Mouse (Mus musculus) ES-E14 (cell line): ENCODE results near the gene Ldlrad2. TPM values are rescaled to one million over a fixed set of nuclear protein-coding genes. Genes with fewer than 3 reads are reported as not detected.
"Not testable (repeated sequence)": the region's sequence is repeated elsewhere in the genome, so short reads cannot be mapped to it uniquely, and the experiment has no call there.

Experiments
- DNase-seq: peaks from one replicate; pipeline ENCODE4 v3.0.0-alpha.2; 2013; ENCODE audit warnings: low read depth, low spot score
- H3K27ac ChIP-seq: 2 replicates; pipeline ENCODE4 v1.5.1; 2012; ENCODE audit warnings: low read depth, mild to moderate bottlenecking, low read length, moderate library complexity, mixed read lengths; ENCODE audit not compliant: poor library complexity, insufficient read depth, severe bottlenecking
- H3K36me3 ChIP-seq: 2 replicates; pipeline ENCODE4 v1.6.1; 2012; ENCODE audit warnings: mild to moderate bottlenecking, low read length, moderate library complexity, mixed read lengths; ENCODE audit not compliant: control insufficient read depth, poor library complexity, insufficient read depth, severe bottlenecking
- H3K4me1 ChIP-seq, 2 experiments: fragments of 150-350 bp in 1 of 2; sonication (generic) in 1 of 2; 2 replicates each; pipeline ENCODE4 v1.6.1; 2012; ENCODE audit warnings: low read length in 2 of 2, mild to moderate bottlenecking in 1 of 2, mixed read lengths in 1 of 2; ENCODE audit not compliant: control insufficient read depth in 2 of 2, insufficient read depth in 2 of 2, poor library complexity in 1 of 2
- H3K4me3 ChIP-seq, 2 experiments: fragments of 150-350 bp in 1 of 2; sonication (generic) in 1 of 2; 2 replicates each; pipeline ENCODE4 v1.5.1; 2012; ENCODE audit warnings: low read length in 2 of 2, low read depth in 1 of 2, mild to moderate bottlenecking in 1 of 2, mixed read lengths in 1 of 2; ENCODE audit not compliant: insufficient read depth in 1 of 2, poor library complexity in 1 of 2, severe bottlenecking in 1 of 2
- H3K9ac ChIP-seq: 2 replicates; pipeline ENCODE4 v1.6.1; 2012; ENCODE audit warnings: low read depth, mild to moderate bottlenecking, low read length, mixed read lengths; ENCODE audit not compliant: poor library complexity, insufficient read depth, severe bottlenecking
- H3K9me3 ChIP-seq: fragments of 150-350 bp; sonication (generic); 2 replicates; pipeline ENCODE4 v1.6.1; 2012; ENCODE audit warnings: low read depth, mild to moderate bottlenecking, low read length; ENCODE audit not compliant: control insufficient read depth, insufficient read depth
- CHD2 ChIP-seq: IDR thresholded peaks from 2 replicates; pipeline ENCODE4 v1.6.1; 2014; ENCODE audit warnings: mild to moderate bottlenecking, low read depth, low read length, inconsistent platforms
- HCFC1 ChIP-seq: IDR thresholded peaks from 2 replicates; pipeline ENCODE4 v1.6.1; 2012; ENCODE audit warnings: low read length, inconsistent platforms, borderline replicate concordance; ENCODE audit not compliant: insufficient read depth
- MAFK ChIP-seq: IDR thresholded peaks from 2 replicates; pipeline ENCODE4 v1.6.1; 2014; ENCODE audit warnings: mild to moderate bottlenecking, low read depth, low read length, inconsistent platforms; ENCODE audit not compliant: insufficient read depth
- ZC3H11A ChIP-seq: IDR thresholded peaks from 2 replicates; pipeline ENCODE4 v1.6.1; 2012; ENCODE audit warnings: low read depth, mild to moderate bottlenecking, inconsistent platforms, low read length, borderline replicate concordance
- ZNF384 ChIP-seq: IDR thresholded peaks from 2 replicates; pipeline ENCODE4 v1.6.1; 2012; ENCODE audit warnings: low read depth, low read length, inconsistent platforms
- in situ Hi-C, 2 experiments: fragments of 600-800 bp; cut with MboI; formaldehyde crosslinking; loops; one replicate each; pipeline ENCODE4 v1.15.1; 2025; ENCODE audit warnings: low sequenced_read_pairs in 2 of 2, inconsistent platforms in 1 of 2; ENCODE audit not compliant: unreplicated experiment in 2 of 2
- total RNA-seq: library from RNA; depleted of rRNA; stranded (reverse); fragments of 300-350 nt; gene quantifications from 2 replicates; pipeline ENCODE4 v1.2.3, GENCODE M21; 2012

Gene Ldlrad2
- total RNA-seq, 1 experiment = not detected

- TF ChIP-seq ZNF384 = peak; percentile 71
- not testable (repeated sequence) for H3K9ac ChIP-seq, DNase-seq
Observed at GRCm38 (mm10) chr4:137589095-137589494, 14.7 kb upstream of the Ldlrad2 start.

GRCm38 (mm10) chr4:137581815-137582214 lies 7.4 kb upstream of the Ldlrad2 start:
- no peak overlapping the region for H3K4me3 ChIP-seq
- no peak for TF ChIP-seq HCFC1
- TF ChIP-seq CHD2 = no peak
- in situ Hi-C loops = no loop called here
- DNase-seq = no peak
- no peak overlapping the region for H3K9ac ChIP-seq
- no peaks in the 10 kb centered on the region for H3K9me3 ChIP-seq
- H3K4me1 ChIP-seq = peaks cover 0 to 5% of the 10 kb centered on the region in 2 experiments; a peak in 1 of 4 replicates
- H3K36me3 ChIP-seq = no peaks in the 10 kb centered on the region
- no peak overlapping the region for H3K27ac ChIP-seq

More at GRCm38 (mm10) chr4:137589095-137589494, 14.7 kb upstream of the Ldlrad2 start:
- H3K27ac ChIP-seq, H3K9me3 ChIP-seq, in situ Hi-C loops, H3K4me3 ChIP-seq, H3K4me1 ChIP-seq, H3K36me3 ChIP-seq: not testable (repeated sequence)

- H3K36me3 ChIP-seq = no peaks in the 10 kb centered on the region
- peaks cover 0 to 5% of the 10 kb centered on the region in 2 experiments; a peak in 1 of 4 replicates for H3K4me1 ChIP-seq
- H3K9ac ChIP-seq = no peak overlapping the region
- in situ Hi-C loops = no loop called here
- DNase-seq = no peak
- H3K4me3 ChIP-seq = no peak overlapping the region
- no peaks in the 10 kb centered on the region for H3K9me3 ChIP-seq
- H3K27ac ChIP-seq = no peak overlapping the region
- peak; percentile 65 for TF ChIP-seq ZNF384
- no peak for TF ChIP-seq HCFC1
Observed at GRCm38 (mm10) chr4:137580299-137580698, 5.9 kb upstream of the Ldlrad2 start.

- TF ChIP-seq HCFC1 (no peak), MAFK (no peak), ZC3H11A (no peak), ZNF384 (no peak), CHD2 (no peak)
- Histone ChIP-seq H3K9me3 (no peaks in the 10 kb centered on the region), H3K4me3 (no peak overlapping the region), H3K9ac (no peak overlapping the region), H3K4me1 (peaks cover 0 to 5% of the 10 kb centered on the region in 2 experiments; a peak in 1 of 4 replicates), H3K27ac (no peak overlapping the region), H3K36me3 (no peaks in the 10 kb centered on the region)
- in situ Hi-C loops = no loop called here
- DNase-seq = no peak
Observed at GRCm38 (mm10) chr4:137579789-137580188, 5.4 kb upstream of the Ldlrad2 start.

- Histone ChIP-seq H3K9me3 (no peaks in the 10 kb centered on the region), H3K36me3 (0 out of 2 replicates have a peak, but pooled peaks cover 2% of the 10 kb centered on the region), H3K4me3 (peak overlapping the region; percentile 67 to 75), H3K27ac (no peak overlapping the region), H3K4me1 (peaks cover 0 to 5% of the 10 kb centered on the region in 2 experiments; a peak in 1 of 4 replicates), H3K9ac (peak overlapping the region; percentile 64)
- peak; percentile 55 for DNase-seq
- no peak for TF ChIP-seq MAFK
- no peak for TF ChIP-seq ZC3H11A
- no peak for TF ChIP-seq HCFC1
- in situ Hi-C loops = no loop called here
Observed at GRCm38 (mm10) chr4:137578181-137578845, 3.9 kb upstream of the Ldlrad2 start.
